Mouse (Mus musculus): ENCODE data around the gene Nme3.

DNA sequence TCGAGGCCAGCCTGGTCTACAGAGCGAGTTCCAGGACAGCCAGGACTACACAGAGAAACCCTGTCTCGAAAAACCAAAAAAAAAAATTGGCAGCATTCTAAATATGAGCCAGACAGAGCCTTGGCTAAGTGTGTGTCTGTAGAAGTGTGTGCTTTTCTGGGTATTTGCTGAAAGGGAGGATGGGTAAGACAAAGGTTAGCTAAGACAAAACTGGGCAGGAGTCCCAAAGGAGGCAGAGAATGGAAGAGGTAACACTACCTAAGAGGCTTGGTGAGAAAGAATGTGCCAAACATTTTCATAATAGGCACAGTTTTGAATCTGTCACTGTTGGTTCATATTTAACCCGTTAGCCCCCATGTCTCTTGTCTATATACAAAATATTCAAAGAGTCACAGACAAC lies 36.1 kb downstream of the Nme3 start:
- no peak for TF ChIP-seq CTCF (IDR thresholded peaks at IDR 0.05; ENCODE audit: low read depth, low read length)
- no peak for TF ChIP-seq POLR2A (IDR thresholded peaks at IDR 0.05; ENCODE audit: borderline replicate concordance, low read depth, low read length)

Measured in bone marrow macrophage, adult 2 months (primary cell).